Mouse (Mus musculus) mouse trophoblast stem cell (cell line): Measurements from ENCODE around the gene Dnajb7.

Source experiments
- in situ Hi-C, 2 experiments: fragments of 300-500 bp; cut with MseI, MboI; formaldehyde crosslinking; loops; 2 replicates in 1 of 2; 3 replicates in 1 of 2; pipeline ENCODE4 v1.15.1; 2025

Gene Dnajb7

GRCm38 (mm10) chr15:81365246-81365645 is 42.9 kb downstream of the Dnajb7 start:
- in situ Hi-C loops, result no loop called here

GRCm38 (mm10) chr15:81364271-81364670 is 43.8 kb downstream of the Dnajb7 start:
- in situ Hi-C loops, result no loop called here

- in situ Hi-C loops, result no loop called here
Measured at GRCm38 (mm10) chr15:81362501-81362900, 45.6 kb downstream of the Dnajb7 start.

- in situ Hi-C loops, result no loop called here
Measured at GRCm38 (mm10) chr15:81361417-81362015, 46.6 kb downstream of the Dnajb7 start.

- in situ Hi-C loops, result no loop called here
Measured at GRCm38 (mm10) chr15:81361022-81361404, 47.1 kb downstream of the Dnajb7 start.

GRCm38 (mm10) chr15:81360345-81361021 is 47.6 kb downstream of the Dnajb7 start, which contains the start of gene Slc25a17:
TSS of gene Slc25a17 (minus strand) at chr15:81360812.
- in situ Hi-C loops, result no loop called here

- in situ Hi-C loops, result no loop called here
Measured at GRCm38 (mm10) chr15:81359421-81359820, 48.7 kb downstream of the Dnajb7 start.

- in situ Hi-C loops, result no loop called here
Measured at GRCm38 (mm10) chr15:81358943-81359342, 49.2 kb downstream of the Dnajb7 start.

- in situ Hi-C loops, result no loop called here
Measured at GRCm38 (mm10) chr15:81356946-81357345, 51.2 kb downstream of the Dnajb7 start.
